Mouse (Mus musculus) liver, adult 2 months (tissue): Measurements from ENCODE around the gene Gm28043.

Experiments used
- CTCF ChIP-seq: fragments of 200-500 bp; IDR thresholded peaks from 2 replicates; pipeline ENCODE4 v1.5.1; 2011; ENCODE audit warnings: low read depth, low read length, control low read depth
- POLR2A ChIP-seq: fragments of 200-500 bp; IDR thresholded peaks from 2 replicates; pipeline ENCODE4 v1.6.1; 2011; ENCODE audit warnings: low read length, control low read depth; ENCODE audit not compliant: insufficient read depth; ENCODE audit errors: extremely low read depth

GRCm38 (mm10) chr17:29732522-29732921 lies 117.8 kb downstream of the Gm28043 start:
- TF ChIP-seq CTCF (no peak), POLR2A (no peak)
